Mouse (Mus musculus) embryonic facial prominence, embryonic 14.5 days (tissue): ENCODE measurements around the gene Pprc1. TPM values are rescaled to one million over a fixed set of nuclear protein-coding genes. Genes with fewer than 3 reads are reported as not detected.

Source experiments
- ATAC-seq: fragments of 200-750 bp; cut with Nextera tagmentation; 2 replicates; pipeline ENCODE4 v1.8.0; 2017; ENCODE audit warnings: low read depth, moderate number of reproducible peaks, moderate TSS enrichment
- DNase-seq: peaks from one replicate; pipeline ENCODE4 v3.0.0-alpha.2; 2015; ENCODE audit warnings: low spot score
- H3K27ac ChIP-seq: fragments of 300-500 bp; sonication (generic); replicated peaks from 2 replicates; pipeline ENCODE4 v1.5.1; 2014; ENCODE audit warnings: low read depth, mild to moderate bottlenecking, low read length, moderate library complexity
- H3K27me3 ChIP-seq: fragments of 300-500 bp; sonication (generic); replicated peaks from 2 replicates; pipeline ENCODE4 v1.6.1; 2014; ENCODE audit warnings: low read length; ENCODE audit not compliant: control insufficient read depth, insufficient read depth
- H3K36me3 ChIP-seq: fragments of 300-500 bp; sonication (generic); 2 replicates; pipeline ENCODE4 v1.6.1; 2014; ENCODE audit warnings: low read length, mixed read lengths; ENCODE audit not compliant: control insufficient read depth, insufficient read depth
- H3K4me1 ChIP-seq: fragments of 300-500 bp; sonication (generic); 2 replicates; pipeline ENCODE4 v1.6.1; 2014; ENCODE audit warnings: antibody characterized with exemption, low read length; ENCODE audit not compliant: control insufficient read depth, insufficient read depth
- H3K4me2 ChIP-seq: fragments of 300-500 bp; sonication (generic); 2 replicates; pipeline ENCODE4 v1.6.1; 2014; ENCODE audit warnings: low read depth, mild to moderate bottlenecking, low read length, moderate library complexity, mixed read lengths
- H3K4me3 ChIP-seq: fragments of 300-500 bp; sonication (generic); 2 replicates; pipeline ENCODE4 v1.5.1; 2014; ENCODE audit warnings: low read depth, mild to moderate bottlenecking, low read length
- H3K9ac ChIP-seq: fragments of 300-500 bp; sonication (generic); 2 replicates; pipeline ENCODE4 v1.6.1; 2014; ENCODE audit warnings: low read depth, mild to moderate bottlenecking, low read length, moderate library complexity, mixed read lengths
- H3K9me3 ChIP-seq: fragments of 300-500 bp; sonication (generic); 2 replicates; pipeline ENCODE4 v1.6.1; 2016; ENCODE audit warnings: low read length; ENCODE audit not compliant: control insufficient read depth
- WGBS: fragments of 180-500 bp; shearing (Covaris S2); extraction: QIAGEN DNeasy Blood & Tissue Kit; methylation state at CpG from one replicate; pipeline ENCODE4 v1.1.7; 2014; 5-methylcytosine and 5-hydroxymethylcytosine counted together
- polyA plus RNA-seq: library from polyadenylated mRNA; unstranded; fragments of >200 nt; fragmentation: Nextera tagmentation; extraction: Ambion mirVana; gene quantifications from 2 replicates; pipeline ENCODE4 v1.2.1, GENCODE M21; 2014

Pprc1 gene
- polyA plus RNA-seq, 1 experiment from 2014 or later: 41.8 TPM

GRCm38 (mm10) chr19:46037925-46038850 is 6.5 kb upstream of the Pprc1 start:
- peaks cover 38% of the 10 kb centered on the region for H3K4me1 ChIP-seq
- no peaks in the 10 kb centered on the region for H3K9me3 ChIP-seq
- ATAC-seq (peak; percentile 15; the same call in 1 of the 2 replicates), DNase-seq (peak; percentile 73)
- H3K27me3 ChIP-seq: no peaks in the 10 kb centered on the region
- H3K27ac ChIP-seq: peak overlapping the region; percentile 99
- peak overlapping the region; percentile 92 for H3K9ac ChIP-seq
- H3K4me3 ChIP-seq: peak overlapping the region; percentile 84
- H3K36me3 ChIP-seq: peaks cover 37% of the 10 kb centered on the region
- peak overlapping the region; percentile 87 for H3K4me2 ChIP-seq
- WGBS: 4% methylated on average over 12 of the region's 13 CpGs

- H3K27ac ChIP-seq: peak overlapping the region; percentile 99
- H3K4me2 ChIP-seq: peak overlapping the region; percentile 87
- peak overlapping the region; percentile 92 for H3K9ac ChIP-seq
- no peak for ATAC-seq
- H3K27me3 ChIP-seq: no peaks in the 10 kb centered on the region
- WGBS: 0% methylated on average over 5 of the region's 17 CpGs
- peak overlapping the region; percentile 84 for H3K4me3 ChIP-seq
- no peaks in the 10 kb centered on the region for H3K9me3 ChIP-seq
- H3K36me3 ChIP-seq: peaks cover 30% of the 10 kb centered on the region
- peaks cover 45% of the 10 kb centered on the region for H3K4me1 ChIP-seq
- DNase-seq: peak; percentile 24
Observed at GRCm38 (mm10) chr19:46038851-46039260, 5.8 kb upstream of the Pprc1 start.

GRCm38 (mm10) chr19:46039478-46039877 is 5.2 kb upstream of the Pprc1 start:
- Histone ChIP-seq H3K27ac (peak overlapping the region; percentile 99), H3K4me1 (peaks cover 48% of the 10 kb centered on the region), H3K4me3 (peak overlapping the region; percentile 84), H3K9me3 (no peaks in the 10 kb centered on the region), H3K36me3 (peaks cover 24% of the 10 kb centered on the region), H3K9ac (peak overlapping the region; percentile 92), H3K27me3 (no peaks in the 10 kb centered on the region), H3K4me2 (peak overlapping the region; percentile 87)
- WGBS: 1% methylated on average over 18 of the region's 30 CpGs
- peak; percentile 97 for DNase-seq
- peak; percentile 78 for ATAC-seq

- Histone ChIP-seq H3K9ac (peak overlapping the region; percentile 92), H3K36me3 (peaks cover 15% of the 10 kb centered on the region), H3K4me3 (peak overlapping the region; percentile 84), H3K27ac (peak overlapping the region; percentile 99), H3K9me3 (no peaks in the 10 kb centered on the region), H3K4me2 (peak overlapping the region; percentile 87), H3K27me3 (no peaks in the 10 kb centered on the region), H3K4me1 (peaks cover 48% of the 10 kb centered on the region)
- WGBS: 33% methylated on average over 14 of the region's 14 CpGs
- DNase-seq (no peak), ATAC-seq (no peak)
Observed at GRCm38 (mm10) chr19:46040149-46040902, 4.4 kb upstream of the Pprc1 start.

- peak overlapping the region; percentile 98 for H3K4me3 ChIP-seq
- peak; percentile 19 for DNase-seq
- H3K27me3 ChIP-seq: no peaks in the 10 kb centered on the region
- H3K9me3 ChIP-seq: no peaks in the 10 kb centered on the region
- peaks cover 57% of the 10 kb centered on the region for H3K4me1 ChIP-seq
- ATAC-seq: no peak
- H3K4me2 ChIP-seq: peak overlapping the region; percentile 87
- WGBS: 9% methylated on average over 7 of the region's 7 CpGs
- peak overlapping the region; percentile 99 for H3K27ac ChIP-seq
- peaks cover 5% of the 10 kb centered on the region; the same call in 1 of the 2 replicates for H3K36me3 ChIP-seq
- peak overlapping the region; percentile 49 for H3K9ac ChIP-seq
Observed at GRCm38 (mm10) chr19:46041299-46041932, 3.3 kb upstream of the Pprc1 start.

- peak overlapping the region; percentile 87 for H3K4me2 ChIP-seq
- H3K27ac ChIP-seq: peak overlapping the region; percentile 99
- no peaks in the 10 kb centered on the region for H3K36me3 ChIP-seq
- WGBS: 4% methylated on average over 9 of the region's 14 CpGs
- peak overlapping the region; percentile 49 for H3K9ac ChIP-seq
- H3K9me3 ChIP-seq: no peaks in the 10 kb centered on the region
- peak overlapping the region; percentile 98 for H3K4me3 ChIP-seq
- H3K4me1 ChIP-seq: peaks cover 57% of the 10 kb centered on the region
- ATAC-seq: peak; percentile 24
- no peaks in the 10 kb centered on the region for H3K27me3 ChIP-seq
- DNase-seq: peak; percentile 93
Observed at GRCm38 (mm10) chr19:46041933-46042475, 2.7 kb upstream of the Pprc1 start.

GRCm38 (mm10) chr19:46042476-46043011 is 2.1 kb upstream of the Pprc1 start:
- Histone ChIP-seq H3K4me2 (peak overlapping the region; percentile 87), H3K27me3 (no peaks in the 10 kb centered on the region), H3K9ac (peak overlapping the region; percentile 49), H3K36me3 (no peaks in the 10 kb centered on the region), H3K9me3 (no peaks in the 10 kb centered on the region), H3K4me1 (peaks cover 54% of the 10 kb centered on the region), H3K27ac (peak overlapping the region; percentile 99), H3K4me3 (peak overlapping the region; percentile 98)
- 5% methylated on average over 5 of the region's 6 CpGs for WGBS
- ATAC-seq (peak; percentile 13), DNase-seq (peak; percentile 85)

GRCm38 (mm10) chr19:46043380-46043779 is 1.3 kb upstream of the Pprc1 start:
- H3K9ac ChIP-seq: peak overlapping the region; percentile 99
- peak overlapping the region; percentile 99 for H3K27ac ChIP-seq
- H3K27me3 ChIP-seq: no peaks in the 10 kb centered on the region
- H3K36me3 ChIP-seq: no peaks in the 10 kb centered on the region
- 52% methylated on average over 7 of the region's 7 CpGs for WGBS
- no peaks in the 10 kb centered on the region for H3K9me3 ChIP-seq
- no peak for ATAC-seq
- H3K4me2 ChIP-seq: peak overlapping the region; percentile 87
- peak; percentile 53 for DNase-seq
- peak overlapping the region; percentile 98 for H3K4me3 ChIP-seq
- H3K4me1 ChIP-seq: peaks cover 54% of the 10 kb centered on the region
